Mouse (Mus musculus) heart, embryonic 10.5 days (tissue): ENCODE results near the gene Cisd2. TPM values are rescaled to one million over a fixed set of nuclear protein-coding genes. Genes with fewer than 3 reads are reported as not detected.
A peak's percentile ranks its signal among the peaks of the same experiment; 100 is the strongest.

Experiments used
- DNase-seq: peaks from one replicate; pipeline ENCODE4 v3.0.0-alpha.2; 2017; ENCODE audit warnings: low spot score
- H3K27ac ChIP-seq: fragments of 300-500 bp; sonication (generic); 2 replicates; pipeline ENCODE4 v1.5.1; 2016; ENCODE audit warnings: mild to moderate bottlenecking
- H3K27me3 ChIP-seq: fragments of 300-500 bp; sonication (generic); 2 replicates; pipeline ENCODE4 v1.6.1; 2016; ENCODE audit warnings: mild to moderate bottlenecking; ENCODE audit not compliant: poor library complexity, insufficient read depth, severe bottlenecking
- H3K36me3 ChIP-seq: fragments of 300-500 bp; sonication (generic); 2 replicates; pipeline ENCODE4 v1.6.1; 2016; ENCODE audit warnings: mild to moderate bottlenecking, moderate library complexity
- H3K4me1 ChIP-seq: fragments of 300-500 bp; sonication (generic); 2 replicates; pipeline ENCODE4 v1.6.1; 2016; ENCODE audit warnings: mild to moderate bottlenecking
- H3K4me3 ChIP-seq: fragments of 300-500 bp; sonication (generic); 2 replicates; pipeline ENCODE4 v1.5.1; 2016; ENCODE audit warnings: mild to moderate bottlenecking, moderate library complexity
- H3K9me3 ChIP-seq: fragments of 300-500 bp; sonication (generic); 2 replicates; pipeline ENCODE4 v1.6.1; 2016; ENCODE audit warnings: mild to moderate bottlenecking, moderate library complexity
- WGBS: fragments of 180-500 bp; shearing (Covaris S2); methylation state at CpG from one replicate; pipeline ENCODE4 v1.1.7; 2016; 5-methylcytosine and 5-hydroxymethylcytosine counted together
- polyA plus RNA-seq: library from polyadenylated mRNA; unstranded; fragments of >200 nt; fragmentation: Nextera tagmentation; extraction: Ambion mirVana; gene quantifications from 2 replicates; pipeline ENCODE4 v1.2.1, GENCODE M21; 2016

Cisd2 gene
- polyA plus RNA-seq = 66.2 and 67.0 TPM in 2 replicates

DNA sequence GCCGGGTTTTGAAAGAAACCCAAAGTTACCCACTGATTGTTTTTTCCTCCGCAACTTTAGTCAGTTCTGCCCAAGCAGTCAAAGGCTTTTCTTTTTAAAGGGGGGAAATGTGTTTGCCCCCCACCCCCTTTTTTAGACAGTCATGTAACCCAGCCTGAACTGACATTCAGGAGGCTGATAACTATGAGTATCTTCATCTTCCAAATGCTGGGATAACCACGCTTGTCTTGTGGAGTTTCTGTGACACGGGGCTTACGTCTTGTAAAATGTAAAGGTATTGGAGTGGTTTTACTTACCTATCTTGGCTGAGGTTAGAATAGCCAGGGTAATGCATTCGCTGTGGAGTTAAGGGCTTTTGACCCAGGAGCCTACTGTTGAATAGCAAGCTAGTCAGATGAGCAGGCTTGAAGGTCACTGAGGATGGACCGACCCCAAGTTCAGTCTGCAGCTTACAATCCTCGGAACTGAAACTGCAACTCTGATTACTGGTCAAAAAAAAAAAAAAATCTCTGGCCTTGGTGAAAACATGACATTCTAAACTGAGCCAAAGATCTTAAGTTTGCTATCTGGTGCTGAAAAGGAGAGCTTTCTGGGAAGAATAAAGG is at the start of gene Cisd2:
Gene Cisd2 (minus strand): TSS at position 318 of the 605 bp plus-strand sequence.
- Histone ChIP-seq H3K27me3 (no peaks in the 10 kb centered on the region), H3K36me3 (no peaks in the 10 kb centered on the region; the same call in 1 of the 2 replicates), H3K4me1 (peaks cover 15% of the 10 kb centered on the region), H3K4me3 (peak within 1 kb of the TSS; percentile 81), H3K27ac (peak within 1 kb of the TSS; percentile 98), H3K9me3 (no peaks in the 10 kb centered on the region)
- under 1% methylated on average over 8 of the region's 8 CpGs for WGBS
- no peak for DNase-seq

DNA sequence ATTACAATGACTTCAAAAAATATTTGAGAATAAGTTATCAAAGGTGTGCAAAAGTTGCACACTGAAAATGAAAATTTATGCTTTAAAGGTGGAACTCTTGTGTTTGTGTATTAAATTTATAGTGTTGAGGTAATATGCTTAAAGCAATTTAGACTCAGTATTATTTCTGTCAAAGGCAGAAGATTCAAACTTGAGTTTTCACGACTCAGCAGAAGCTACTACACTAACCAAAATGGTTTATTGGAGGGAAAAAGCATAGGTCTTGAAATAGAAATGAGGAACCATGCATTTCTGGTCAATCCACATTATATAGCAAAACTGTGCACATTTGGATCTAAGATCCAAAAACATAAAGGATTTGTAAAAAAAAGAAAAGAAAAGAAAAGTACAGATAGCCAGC is 47.1 kb upstream of the Cisd2 start:
- Histone ChIP-seq H3K9me3 (no peaks in the 10 kb centered on the region), H3K27me3 (no peaks in the 10 kb centered on the region), H3K27ac (no peak overlapping the region), H3K4me3 (no peak overlapping the region), H3K36me3 (peaks cover 8% of the 10 kb centered on the region; the same call in 1 of the 2 replicates), H3K4me1 (no peaks in the 10 kb centered on the region)
- DNase-seq = no peak
- WGBS = 83% methylated on average over 1 of the region's 1 CpGs

DNA sequence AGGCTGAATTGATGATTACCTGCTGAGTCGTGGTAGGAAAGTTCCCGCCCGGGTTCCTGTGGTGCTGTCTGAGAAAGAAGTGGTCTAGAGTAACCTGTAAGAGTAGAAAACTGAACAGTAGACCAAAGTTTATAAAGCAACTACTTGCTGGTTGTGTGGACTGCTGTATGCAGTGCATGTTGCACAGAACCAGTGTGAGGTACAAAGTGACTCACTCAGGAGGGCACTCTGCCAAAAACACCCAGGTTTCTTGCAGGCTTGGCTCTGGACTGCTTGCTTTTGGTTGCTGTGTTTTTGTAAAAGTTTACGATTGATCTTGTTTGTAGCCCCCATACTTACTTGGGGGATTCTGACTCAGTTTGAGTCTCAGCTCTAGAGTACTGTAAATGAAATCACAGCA is 46.2 kb upstream of the Cisd2 start:
- H3K4me3 ChIP-seq = no peak overlapping the region
- no peak for DNase-seq
- H3K9me3 ChIP-seq = no peaks in the 10 kb centered on the region
- H3K27me3 ChIP-seq = no peaks in the 10 kb centered on the region
- no peaks in the 10 kb centered on the region for H3K4me1 ChIP-seq
- no peak overlapping the region for H3K27ac ChIP-seq
- H3K36me3 ChIP-seq = peaks cover 13% of the 10 kb centered on the region; the same call in 1 of the 2 replicates
- 53% methylated on average over 4 of the region's 4 CpGs for WGBS

DNA sequence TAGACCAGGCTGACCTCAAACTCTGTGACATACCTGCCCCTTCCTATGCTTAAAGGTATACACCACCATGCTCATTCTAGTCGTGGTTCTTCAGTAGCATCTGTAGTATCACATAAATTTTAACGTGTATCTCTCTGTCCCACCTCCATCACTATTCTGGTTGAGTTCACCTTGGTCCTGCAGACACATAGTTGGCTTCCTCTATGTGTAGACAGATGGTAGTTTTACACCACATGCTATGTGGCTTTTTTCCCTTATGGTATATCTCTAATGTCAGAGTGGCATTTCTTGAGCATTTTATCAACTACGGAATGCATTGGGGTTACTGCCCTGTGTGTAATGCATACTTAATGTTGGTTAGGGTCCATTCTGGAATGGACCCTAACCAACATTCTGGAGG is 45.4 kb upstream of the Cisd2 start:
- no peak overlapping the region for H3K4me3 ChIP-seq
- no peaks in the 10 kb centered on the region for H3K4me1 ChIP-seq
- no peak for DNase-seq
- H3K27me3 ChIP-seq = no peaks in the 10 kb centered on the region
- H3K27ac ChIP-seq = no peak overlapping the region
- WGBS = 50% methylated on average over 3 of the region's 3 CpGs
- H3K9me3 ChIP-seq = no peaks in the 10 kb centered on the region
- peaks cover 22% of the 10 kb centered on the region; the same call in 1 of the 2 replicates for H3K36me3 ChIP-seq

DNA sequence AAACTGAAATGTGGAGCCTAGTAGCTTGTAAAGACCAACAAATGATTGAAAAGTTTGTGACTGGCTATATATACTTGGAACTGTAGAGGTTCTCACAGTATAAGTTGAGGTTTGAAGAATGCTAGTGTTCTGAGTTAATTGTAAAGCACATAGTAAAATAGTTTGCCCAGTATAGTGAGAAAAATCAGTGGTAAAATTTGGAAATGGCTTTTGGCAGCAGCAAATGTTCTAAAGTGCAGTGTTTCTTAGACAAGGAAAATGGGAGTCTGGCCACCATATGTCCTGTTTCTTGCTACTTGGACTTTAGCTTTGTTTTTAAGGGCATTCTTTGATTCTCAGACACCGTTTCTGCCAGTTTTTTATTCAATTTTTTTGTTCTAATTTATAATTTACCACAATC is 44.7 kb upstream of the Cisd2 start:
- DNase-seq = no peak
- no peaks in the 10 kb centered on the region for H3K27me3 ChIP-seq
- H3K27ac ChIP-seq = no peak overlapping the region
- WGBS = 97% methylated on average over 1 of the region's 1 CpGs
- H3K36me3 ChIP-seq = peaks cover 25% of the 10 kb centered on the region; the same call in 1 of the 2 replicates
- no peak overlapping the region for H3K4me3 ChIP-seq
- no peaks in the 10 kb centered on the region for H3K4me1 ChIP-seq
- H3K9me3 ChIP-seq = no peaks in the 10 kb centered on the region

DNA sequence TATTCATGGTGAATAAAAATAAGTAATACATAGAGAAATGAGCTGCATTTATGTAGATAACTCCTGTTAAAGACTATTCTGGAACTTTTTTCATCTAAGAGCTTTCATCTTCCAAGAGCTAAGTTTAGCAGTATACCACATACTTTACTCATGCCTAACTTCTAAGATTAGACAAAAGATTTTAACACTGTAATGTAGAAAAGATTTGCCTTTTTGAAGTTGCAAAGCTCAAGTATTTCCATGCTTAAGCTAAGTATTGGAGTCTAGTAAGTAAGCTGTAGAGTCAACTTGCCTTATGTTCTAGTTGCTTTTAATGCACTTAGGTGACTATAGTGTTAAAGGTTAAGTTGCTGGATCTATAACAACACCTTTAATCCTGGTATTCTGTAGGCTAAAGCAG is 35.3 kb upstream of the Cisd2 start:
- Histone ChIP-seq H3K27me3 (no peaks in the 10 kb centered on the region), H3K4me1 (no peaks in the 10 kb centered on the region), H3K27ac (no peak overlapping the region), H3K9me3 (no peaks in the 10 kb centered on the region), H3K36me3 (peaks cover 81% of the 10 kb centered on the region), H3K4me3 (no peak overlapping the region)
- DNase-seq = no peak

DNA sequence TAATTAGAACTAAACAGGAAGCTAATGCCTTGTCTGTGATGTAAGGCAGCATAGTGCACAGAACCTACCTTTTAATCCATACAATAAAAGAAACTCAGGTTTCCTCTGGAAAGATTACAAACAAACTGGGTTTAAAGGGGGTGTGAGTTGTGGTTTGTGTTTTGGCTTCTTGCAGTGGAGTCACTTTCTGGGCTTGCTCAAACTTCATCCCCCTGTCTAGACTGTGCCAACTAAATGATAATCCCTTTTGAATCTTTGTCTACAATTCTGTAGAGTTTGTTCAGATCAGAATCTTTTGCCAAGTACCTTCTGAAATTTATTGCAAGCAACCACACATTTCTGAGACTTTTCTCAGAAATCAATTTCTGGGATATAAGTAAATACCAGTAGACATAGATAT is 21.2 kb upstream of the Cisd2 start:
- H3K4me3 ChIP-seq = no peak overlapping the region
- DNase-seq = no peak
- peaks cover 11% of the 10 kb centered on the region; the same call in 1 of the 2 replicates for H3K4me1 ChIP-seq
- no peak overlapping the region for H3K27ac ChIP-seq
- peaks cover 40% of the 10 kb centered on the region for H3K36me3 ChIP-seq
- H3K9me3 ChIP-seq = no peaks in the 10 kb centered on the region
- H3K27me3 ChIP-seq = no peaks in the 10 kb centered on the region

DNA sequence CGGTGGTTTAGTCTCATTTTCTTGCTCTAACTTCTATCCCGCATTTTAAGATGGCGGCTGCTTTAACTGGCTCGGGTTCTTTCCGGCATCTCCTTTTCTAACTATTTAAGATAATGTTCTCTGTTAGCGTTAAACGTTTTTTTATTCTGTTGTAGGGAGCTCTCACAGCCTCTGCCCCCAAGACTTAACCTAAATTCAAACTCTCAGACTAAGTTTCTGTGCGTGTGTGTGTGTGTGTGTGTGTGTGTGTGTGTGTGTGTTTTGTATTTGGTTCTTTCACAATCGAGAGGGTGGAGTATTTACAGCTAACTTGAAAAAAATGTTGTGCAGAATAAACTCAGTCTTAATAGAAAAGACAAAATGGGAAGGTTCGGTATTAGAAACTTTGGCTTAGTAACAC is 16.9 kb upstream of the Cisd2 start:
- H3K27ac ChIP-seq = 0 out of 2 replicates have a peak overlapping the region, but pooled peaks have one; percentile 100
- no peaks in the 10 kb centered on the region for H3K9me3 ChIP-seq
- WGBS = 59% methylated on average over 10 of the region's 10 CpGs
- H3K36me3 ChIP-seq = peaks cover 26% of the 10 kb centered on the region; the same call in 1 of the 2 replicates
- H3K27me3 ChIP-seq = no peaks in the 10 kb centered on the region
- H3K4me3 ChIP-seq = peak overlapping the region; percentile 97
- H3K4me1 ChIP-seq = peaks cover 18% of the 10 kb centered on the region
- DNase-seq = no peak

DNA sequence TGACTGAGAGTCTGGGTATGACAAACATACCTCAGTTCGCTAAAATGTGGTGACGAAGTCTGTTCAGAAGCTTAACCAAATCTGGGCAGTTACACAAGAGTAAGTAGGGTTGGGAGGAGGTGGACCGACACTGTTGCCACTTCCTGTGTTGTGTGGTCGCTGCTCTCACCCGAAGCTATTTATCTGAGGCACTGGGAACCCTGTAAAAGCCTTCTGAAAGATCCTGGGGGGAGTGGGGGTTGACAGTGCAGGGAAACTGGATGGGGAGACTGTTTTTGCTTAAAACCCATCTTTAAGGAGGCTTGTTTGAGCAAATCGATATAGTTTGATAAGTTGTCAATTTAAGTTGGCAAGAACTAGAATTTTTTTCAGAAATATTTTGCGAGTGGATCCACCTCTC is 16.5 kb upstream of the Cisd2 start:
- no peak for DNase-seq
- Histone ChIP-seq H3K36me3 (peaks cover 26% of the 10 kb centered on the region; the same call in 1 of the 2 replicates), H3K4me1 (peaks cover 18% of the 10 kb centered on the region), H3K4me3 (peak overlapping the region; percentile 97), H3K9me3 (no peaks in the 10 kb centered on the region), H3K27me3 (no peaks in the 10 kb centered on the region), H3K27ac (peak overlapping the region; percentile 100; the same call in 1 of the 2 replicates)
- WGBS = 25% methylated on average over 7 of the region's 7 CpGs

DNA sequence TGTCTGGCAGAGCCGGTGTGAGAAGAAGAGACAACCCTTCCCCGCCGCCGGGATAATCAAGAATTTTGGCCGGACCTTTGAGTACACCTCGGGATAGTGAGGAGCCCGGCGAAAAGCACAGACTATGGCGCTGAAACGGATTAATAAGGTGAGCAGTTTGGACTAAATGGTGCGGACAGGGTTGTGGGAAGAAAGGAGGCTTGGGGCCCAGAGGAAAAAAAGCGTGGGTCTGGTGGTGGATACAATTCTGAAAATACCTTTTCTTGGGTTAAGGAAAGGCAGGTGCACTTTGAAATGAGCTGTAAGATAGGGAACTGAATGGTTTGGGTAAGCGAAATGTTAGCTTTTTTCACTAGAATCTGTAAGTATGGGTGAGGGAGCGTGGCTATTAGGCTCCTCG is 15.9 kb upstream of the Cisd2 start:
- Histone ChIP-seq H3K9me3 (no peaks in the 10 kb centered on the region), H3K4me3 (peak overlapping the region; percentile 97), H3K27me3 (no peaks in the 10 kb centered on the region), H3K36me3 (peaks cover 21% of the 10 kb centered on the region; the same call in 1 of the 2 replicates), H3K4me1 (peaks cover 18% of the 10 kb centered on the region), H3K27ac (peak overlapping the region; percentile 100)
- no peak for DNase-seq
- WGBS = 2% methylated on average over 15 of the region's 15 CpGs

DNA sequence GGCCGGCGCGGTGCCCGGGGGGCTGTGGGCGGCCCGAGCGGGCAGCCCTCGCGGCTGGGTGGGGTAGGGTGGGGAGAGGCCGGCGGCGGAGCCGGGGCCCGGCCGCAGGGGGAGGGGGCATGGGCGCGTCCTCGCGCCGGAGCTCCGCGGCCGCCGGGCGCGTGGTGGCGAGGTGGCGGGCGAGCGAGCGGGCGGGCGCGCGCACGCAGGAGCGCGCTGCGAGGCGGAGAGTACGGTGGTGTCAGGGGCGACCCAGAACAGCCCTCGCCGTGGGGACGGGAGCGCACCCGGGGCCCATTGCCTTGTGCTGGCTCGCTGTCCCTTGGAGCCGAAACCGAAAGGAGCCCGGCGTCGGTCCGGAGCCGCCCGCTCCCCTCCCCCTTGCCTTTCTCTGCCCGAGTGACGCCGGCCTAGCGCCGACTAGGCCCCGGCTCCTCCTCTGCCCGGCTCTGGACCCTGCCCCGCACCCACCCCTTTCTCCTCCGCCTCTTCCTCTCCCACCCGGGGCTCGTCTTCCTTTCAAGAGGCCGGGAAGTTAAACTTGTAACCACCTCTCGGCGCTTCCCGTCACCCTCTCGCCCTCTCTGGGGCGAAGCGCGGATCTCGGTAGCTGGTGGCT is 15.3 kb upstream of the Cisd2 start:
- H3K4me3 ChIP-seq = peak overlapping the region; percentile 97
- DNase-seq = peak; percentile 94
- H3K27ac ChIP-seq = peak overlapping the region; percentile 100
- peaks cover 20% of the 10 kb centered on the region; the same call in 1 of the 2 replicates for H3K36me3 ChIP-seq
- WGBS = under 1% methylated on average over 67 of the region's 76 CpGs
- H3K4me1 ChIP-seq = peaks cover 18% of the 10 kb centered on the region
- no peaks in the 10 kb centered on the region for H3K9me3 ChIP-seq
- no peaks in the 10 kb centered on the region for H3K27me3 ChIP-seq

DNA sequence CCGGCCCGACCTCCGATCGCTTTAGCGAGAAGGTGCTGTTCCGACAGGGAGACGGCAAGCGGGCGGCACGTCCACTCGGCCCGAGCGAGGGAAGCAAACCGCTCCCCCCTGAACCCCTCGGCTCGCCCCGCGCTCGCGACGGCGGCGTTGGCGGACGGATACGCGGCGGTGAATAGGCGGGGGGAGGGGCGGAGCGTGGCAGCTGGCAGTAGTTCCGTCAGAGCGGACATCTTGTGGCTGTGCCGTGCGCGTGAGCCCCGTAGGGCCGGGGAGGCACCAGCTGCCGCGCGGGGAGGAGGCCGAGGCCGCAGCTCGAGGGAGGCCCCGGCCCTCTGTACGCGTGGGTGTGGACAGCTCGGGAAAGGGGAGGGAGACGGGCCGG is 14.8 kb upstream of the Cisd2 start:
- under 1% methylated on average over 50 of the region's 50 CpGs for WGBS
- peak; percentile 96 for DNase-seq

DNA sequence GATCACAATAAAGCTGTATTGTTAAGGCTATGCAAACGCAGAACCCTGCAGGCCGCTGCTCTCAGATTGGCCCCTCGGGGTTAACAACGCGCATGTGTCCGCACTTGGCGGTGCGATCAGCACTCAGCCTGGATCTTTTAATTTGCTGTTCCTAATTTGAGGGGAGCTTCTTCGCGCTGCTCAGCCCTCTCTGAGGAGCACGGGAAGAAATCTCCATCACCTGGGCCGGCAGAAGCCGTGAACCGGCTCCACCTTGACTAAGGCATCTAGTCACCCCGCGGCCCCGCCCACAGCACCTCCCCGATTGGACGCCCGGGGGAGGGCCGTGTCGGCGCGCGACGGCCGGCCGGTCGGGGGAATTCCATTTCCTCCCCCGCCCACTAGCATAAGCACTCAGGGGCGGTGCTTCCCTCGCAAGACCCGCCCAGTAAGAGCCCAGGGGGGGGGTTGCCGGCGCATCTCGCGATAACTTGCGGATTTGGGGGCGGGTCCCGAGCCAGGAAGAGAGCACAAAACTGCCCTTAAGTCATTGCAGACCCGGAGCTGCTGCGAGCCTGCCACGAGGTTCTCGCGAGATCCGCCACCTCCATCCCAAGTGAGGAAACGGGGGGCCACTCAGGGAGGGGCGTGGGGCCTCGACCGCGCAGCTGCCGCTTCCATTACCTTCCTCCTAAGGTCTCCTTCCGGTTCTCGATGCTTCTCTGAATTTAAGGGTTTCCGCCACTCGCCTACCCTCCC is 14.2 kb upstream of the Cisd2 start, which contains the start of gene Ube2d3:
Gene Ube2d3 (plus strand): TSS at position 392 of the 738 bp plus-strand sequence.
- H3K27ac ChIP-seq = peak within 1 kb of the TSS; percentile 100
- WGBS = under 1% methylated on average over 56 of the region's 56 CpGs
- peaks cover 18% of the 10 kb centered on the region for H3K4me1 ChIP-seq
- peak; percentile 100 for DNase-seq
- H3K9me3 ChIP-seq = no peaks in the 10 kb centered on the region
- peak within 1 kb of the TSS; percentile 97 for H3K4me3 ChIP-seq
- H3K27me3 ChIP-seq = no peaks in the 10 kb centered on the region
- peaks cover 17% of the 10 kb centered on the region; the same call in 1 of the 2 replicates for H3K36me3 ChIP-seq

More for the DNA sequence above, 14.8 kb upstream of the Cisd2 start:
- Histone ChIP-seq H3K36me3 (peaks cover 19% of the 10 kb centered on the region; the same call in 1 of the 2 replicates), H3K4me1 (peaks cover 18% of the 10 kb centered on the region), H3K27me3 (no peaks in the 10 kb centered on the region), H3K27ac (peak overlapping the region; percentile 100), H3K9me3 (no peaks in the 10 kb centered on the region), H3K4me3 (peak overlapping the region; percentile 97)
